Mouse (Mus musculus) kidney, embryonic 15.5 days (tissue): ENCODE results near the gene Gm12184. TPM values are rescaled to one million over a fixed set of nuclear protein-coding genes. Genes with fewer than 3 reads are reported as not detected.

Source experiments
- ATAC-seq: fragments of 200-750 bp; cut with Nextera tagmentation; replicated peaks from 2 replicates; pipeline ENCODE4 v1.8.0; 2017; ENCODE audit warnings: moderate TSS enrichment; ENCODE audit not compliant: low FRiP score
- H3K27ac ChIP-seq: fragments of 300-500 bp; sonication (generic); 2 replicates; pipeline ENCODE4 v1.5.1; 2015; ENCODE audit warnings: mild to moderate bottlenecking, inconsistent platforms
- H3K27me3 ChIP-seq: fragments of 300-500 bp; sonication (generic); 2 replicates; pipeline ENCODE4 v1.6.1; 2015; ENCODE audit warnings: inconsistent platforms
- H3K36me3 ChIP-seq: fragments of 300-500 bp; sonication (generic); 2 replicates; pipeline ENCODE4 v1.6.1; 2015; ENCODE audit warnings: inconsistent platforms
- H3K4me1 ChIP-seq: fragments of 300-500 bp; sonication (generic); 2 replicates; pipeline ENCODE4 v1.6.1; 2015; ENCODE audit warnings: inconsistent platforms
- H3K4me2 ChIP-seq: fragments of 300-500 bp; sonication (generic); 2 replicates; pipeline ENCODE4 v1.6.1; 2015; ENCODE audit warnings: moderate library complexity, mild to moderate bottlenecking, inconsistent platforms
- H3K4me3 ChIP-seq: fragments of 300-500 bp; sonication (generic); replicated peaks from 2 replicates; pipeline ENCODE4 v1.5.1; 2015; ENCODE audit warnings: mild to moderate bottlenecking, inconsistent platforms
- H3K9ac ChIP-seq: fragments of 300-500 bp; sonication (generic); 2 replicates; pipeline ENCODE4 v1.6.1; 2015; ENCODE audit warnings: mild to moderate bottlenecking, inconsistent platforms
- H3K9me3 ChIP-seq: fragments of 300-500 bp; sonication (generic); replicated peaks from 2 replicates; pipeline ENCODE4 v1.6.1; 2016; ENCODE audit warnings: inconsistent platforms
- WGBS: fragments of 180-500 bp; shearing (Covaris S2); methylation state at CpG from one replicate; pipeline ENCODE4 v1.1.7; 2015; ENCODE audit warnings: mixed read lengths; 5-methylcytosine and 5-hydroxymethylcytosine counted together
- polyA plus RNA-seq: library from polyadenylated mRNA; unstranded; fragments of >200 nt; fragmentation: Nextera tagmentation; extraction: Ambion mirVana; gene quantifications from 2 replicates; pipeline ENCODE4 v1.2.1, GENCODE M21; 2015

The Gm12184 gene
- polyA plus RNA-seq, 1 experiment from 2014 or later: 1.6 TPM

- Histone ChIP-seq H3K9ac (peak overlapping the region; percentile 88), H3K27ac (peak overlapping the region; percentile 99), H3K4me3 (peak overlapping the region; percentile 76), H3K4me2 (peak overlapping the region; percentile 83), H3K4me1 (peaks cover 28% of the 10 kb centered on the region), H3K27me3 (peaks cover 3% of the 10 kb centered on the region; the same call in 1 of the 2 replicates), H3K9me3 (no peaks in the 10 kb centered on the region), H3K36me3 (peaks cover 22% of the 10 kb centered on the region)
- WGBS: 6% methylated on average over 9 of the region's 9 CpGs
- no peak for ATAC-seq
Measured at GRCm38 (mm10) chr11:48817794-48818193, 8.7 kb downstream of the Gm12184 start.

GRCm38 (mm10) chr11:48816800-48817665, 9.4 kb downstream of the Gm12184 start, which contains the start of gene Trim41:
TSS of gene Trim41 (minus strand) at chr11:48817353.
- Histone ChIP-seq H3K9ac (peak within 1 kb of the TSS; percentile 88), H3K4me2 (peak within 1 kb of the TSS; percentile 83), H3K4me3 (peak within 1 kb of the TSS; percentile 76), H3K4me1 (peaks cover 28% of the 10 kb centered on the region), H3K27ac (peak within 1 kb of the TSS; percentile 99), H3K27me3 (no peaks in the 10 kb centered on the region), H3K36me3 (peaks cover 28% of the 10 kb centered on the region), H3K9me3 (no peaks in the 10 kb centered on the region)
- under 1% methylated on average over 77 of the region's 77 CpGs for WGBS
- peak; percentile 97 for ATAC-seq

GRCm38 (mm10) chr11:48816281-48816781, 10.1 kb downstream of the Gm12184 start:
- peaks cover 28% of the 10 kb centered on the region for H3K4me1 ChIP-seq
- peak overlapping the region; percentile 99 for H3K27ac ChIP-seq
- peaks cover 35% of the 10 kb centered on the region for H3K36me3 ChIP-seq
- peak; percentile 50 for ATAC-seq
- no peaks in the 10 kb centered on the region for H3K27me3 ChIP-seq
- 1% methylated on average over 22 of the region's 23 CpGs for WGBS
- no peaks in the 10 kb centered on the region for H3K9me3 ChIP-seq
- peak overlapping the region; percentile 83 for H3K4me2 ChIP-seq
- H3K4me3 ChIP-seq: peak overlapping the region; percentile 76
- peak overlapping the region; percentile 76 for H3K9ac ChIP-seq

GRCm38 (mm10) chr11:48815851-48816250, 10.6 kb downstream of the Gm12184 start:
- WGBS: 68% methylated on average over 16 of the region's 16 CpGs
- Histone ChIP-seq H3K4me3 (peak overlapping the region; percentile 76), H3K36me3 (peaks cover 40% of the 10 kb centered on the region), H3K27ac (no peak overlapping the region), H3K4me1 (peaks cover 28% of the 10 kb centered on the region), H3K27me3 (no peaks in the 10 kb centered on the region), H3K9ac (peak overlapping the region; percentile 76), H3K9me3 (no peaks in the 10 kb centered on the region), H3K4me2 (peak overlapping the region; percentile 83)
- no peak for ATAC-seq

GRCm38 (mm10) chr11:48813782-48814181, 12.7 kb downstream of the Gm12184 start:
- H3K4me1 ChIP-seq: peaks cover 31% of the 10 kb centered on the region
- no peak for ATAC-seq
- no peak overlapping the region for H3K4me3 ChIP-seq
- no peaks in the 10 kb centered on the region for H3K27me3 ChIP-seq
- H3K36me3 ChIP-seq: peaks cover 60% of the 10 kb centered on the region
- no peak overlapping the region for H3K9ac ChIP-seq
- H3K27ac ChIP-seq: no peak overlapping the region
- no peaks in the 10 kb centered on the region for H3K9me3 ChIP-seq
- H3K4me2 ChIP-seq: no peak overlapping the region

GRCm38 (mm10) chr11:48810142-48810541, 16.3 kb downstream of the Gm12184 start:
- peaks cover 92% of the 10 kb centered on the region for H3K36me3 ChIP-seq
- 90% methylated on average over 2 of the region's 2 CpGs for WGBS
- no peak overlapping the region for H3K9ac ChIP-seq
- ATAC-seq: no peak
- H3K4me2 ChIP-seq: no peak overlapping the region
- no peaks in the 10 kb centered on the region for H3K9me3 ChIP-seq
- H3K27ac ChIP-seq: no peak overlapping the region
- no peak overlapping the region for H3K4me3 ChIP-seq
- no peaks in the 10 kb centered on the region for H3K27me3 ChIP-seq
- peaks cover 19% of the 10 kb centered on the region for H3K4me1 ChIP-seq

- Histone ChIP-seq H3K4me1 (peaks cover 12% of the 10 kb centered on the region), H3K27me3 (no peaks in the 10 kb centered on the region), H3K9ac (no peak overlapping the region), H3K4me2 (no peak overlapping the region), H3K27ac (peak overlapping the region; percentile 41; the same call in 1 of the 2 replicates), H3K4me3 (no peak overlapping the region), H3K36me3 (peaks cover 94% of the 10 kb centered on the region), H3K9me3 (no peaks in the 10 kb centered on the region)
- no peak for ATAC-seq
- WGBS: 41% methylated on average over 4 of the region's 4 CpGs
Measured at GRCm38 (mm10) chr11:48809434-48809830, 17.0 kb downstream of the Gm12184 start.

- no peak overlapping the region for H3K4me2 ChIP-seq
- ATAC-seq: no peak
- H3K27ac ChIP-seq: peak overlapping the region; percentile 41; the same call in 1 of the 2 replicates
- H3K27me3 ChIP-seq: no peaks in the 10 kb centered on the region
- H3K4me3 ChIP-seq: no peak overlapping the region
- H3K4me1 ChIP-seq: 0 out of 2 replicates have a peak, but pooled peaks cover 8% of the 10 kb centered on the region
- H3K9ac ChIP-seq: no peak overlapping the region
- no peaks in the 10 kb centered on the region for H3K9me3 ChIP-seq
- WGBS: 77% methylated on average over 16 of the region's 16 CpGs
- peaks cover 96% of the 10 kb centered on the region for H3K36me3 ChIP-seq
Measured at GRCm38 (mm10) chr11:48808737-48809433, 17.6 kb downstream of the Gm12184 start.

- ATAC-seq: no peak
- H3K4me1 ChIP-seq: 0 out of 2 replicates have a peak, but pooled peaks cover 7% of the 10 kb centered on the region
- H3K9ac ChIP-seq: no peak overlapping the region
- H3K4me3 ChIP-seq: no peak overlapping the region
- no peaks in the 10 kb centered on the region for H3K9me3 ChIP-seq
- no peaks in the 10 kb centered on the region for H3K27me3 ChIP-seq
- peaks cover 97% of the 10 kb centered on the region for H3K36me3 ChIP-seq
- 0 out of 2 replicates have a peak overlapping the region, but pooled peaks have one; percentile 2 for H3K27ac ChIP-seq
- no peak overlapping the region for H3K4me2 ChIP-seq
Measured at GRCm38 (mm10) chr11:48808304-48808646, 18.2 kb downstream of the Gm12184 start.

GRCm38 (mm10) chr11:48807563-48808303, 18.7 kb downstream of the Gm12184 start:
- Histone ChIP-seq H3K4me3 (no peak overlapping the region), H3K27ac (peak overlapping the region; percentile 2; the same call in 1 of the 2 replicates), H3K9me3 (no peaks in the 10 kb centered on the region), H3K4me2 (no peak overlapping the region), H3K4me1 (peaks cover 6% of the 10 kb centered on the region), H3K9ac (no peak overlapping the region), H3K36me3 (peaks cover 98% of the 10 kb centered on the region), H3K27me3 (no peaks in the 10 kb centered on the region)
- ATAC-seq: peak; percentile 47
- 65% methylated on average over 14 of the region's 14 CpGs for WGBS

GRCm38 (mm10) chr11:48806856-48807562, 19.4 kb downstream of the Gm12184 start:
- Histone ChIP-seq H3K9me3 (no peaks in the 10 kb centered on the region), H3K4me3 (no peak overlapping the region), H3K27me3 (no peaks in the 10 kb centered on the region), H3K27ac (peak overlapping the region; percentile 1; the same call in 1 of the 2 replicates), H3K9ac (no peak overlapping the region), H3K4me2 (no peak overlapping the region), H3K36me3 (peaks cover 99% of the 10 kb centered on the region), H3K4me1 (peaks cover 13% of the 10 kb centered on the region)
- peak; percentile 71 for ATAC-seq
- 66% methylated on average over 21 of the region's 21 CpGs for WGBS
